Mouse (Mus musculus): Measurements from ENCODE around the gene Eno2. TPM values are rescaled to one million over a fixed set of nuclear protein-coding genes. Genes with fewer than 3 reads are reported as not detected.

The Eno2 gene
- polyA plus RNA-seq, 1 experiment: 5.3 TPM

DNA sequence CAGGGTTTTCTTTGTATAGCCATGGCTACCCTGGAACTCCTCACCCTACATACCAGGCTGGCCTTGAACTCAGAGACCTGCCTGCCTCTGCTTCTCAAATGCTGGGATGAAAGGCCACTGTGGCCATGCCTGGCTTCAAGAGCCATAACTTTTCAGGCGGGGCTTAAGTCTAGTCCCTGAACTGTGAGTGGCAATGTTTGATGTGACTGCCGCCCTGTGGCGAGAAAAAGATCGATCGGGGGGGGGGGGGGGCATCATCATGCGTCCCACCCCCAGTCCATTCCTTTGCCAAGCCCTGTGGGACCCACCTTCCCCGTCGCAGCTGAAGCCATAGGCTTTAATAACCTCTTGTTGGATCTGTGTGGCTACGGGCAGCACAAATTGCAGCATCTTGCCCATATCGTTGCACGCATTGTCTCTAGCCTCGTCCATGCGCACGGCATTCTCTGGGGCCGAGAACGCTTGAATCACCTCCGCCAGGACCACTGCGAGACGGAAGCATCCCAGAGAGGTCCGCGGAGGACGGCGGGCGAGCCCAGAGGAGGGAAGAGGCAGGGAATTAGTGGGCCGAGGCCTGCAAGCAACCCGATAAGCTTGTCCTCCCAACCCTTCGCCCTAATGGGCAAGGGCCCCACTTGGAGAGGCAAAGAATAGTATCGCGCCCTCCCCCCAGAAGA, 29.1 kb downstream of the Eno2 start:
- DNase-seq (ENCODE audit: low read depth): no peak

DNA sequence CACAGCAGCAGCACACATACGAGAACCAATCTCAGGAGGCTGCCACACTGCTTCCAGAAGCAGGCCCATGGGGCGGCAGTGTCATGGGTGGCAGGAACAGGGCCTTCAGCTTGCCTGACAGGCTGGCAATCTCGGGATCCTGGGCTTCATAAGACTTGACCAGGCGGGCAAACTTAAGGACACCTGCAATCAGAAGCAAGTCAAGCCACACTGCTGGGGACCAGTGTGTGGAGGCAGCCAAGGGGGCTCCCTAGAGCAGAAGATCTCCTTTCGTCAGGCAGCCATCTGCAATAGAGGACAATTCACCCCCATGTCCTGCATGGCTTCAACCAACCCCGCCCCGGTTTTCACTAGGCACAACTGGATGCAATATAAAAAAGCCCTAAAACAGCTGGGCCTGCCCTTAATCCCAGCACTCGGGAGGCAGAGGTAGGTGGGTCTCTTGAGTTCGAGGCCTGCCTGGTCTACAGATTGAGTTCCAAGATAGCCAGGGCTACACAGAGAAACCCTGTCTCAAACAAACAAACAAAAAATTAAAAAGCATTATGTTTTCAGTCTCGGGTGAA, 30.2 kb downstream of the Eno2 start:
- no peak for DNase-seq (ENCODE audit: low read depth)

DNA sequence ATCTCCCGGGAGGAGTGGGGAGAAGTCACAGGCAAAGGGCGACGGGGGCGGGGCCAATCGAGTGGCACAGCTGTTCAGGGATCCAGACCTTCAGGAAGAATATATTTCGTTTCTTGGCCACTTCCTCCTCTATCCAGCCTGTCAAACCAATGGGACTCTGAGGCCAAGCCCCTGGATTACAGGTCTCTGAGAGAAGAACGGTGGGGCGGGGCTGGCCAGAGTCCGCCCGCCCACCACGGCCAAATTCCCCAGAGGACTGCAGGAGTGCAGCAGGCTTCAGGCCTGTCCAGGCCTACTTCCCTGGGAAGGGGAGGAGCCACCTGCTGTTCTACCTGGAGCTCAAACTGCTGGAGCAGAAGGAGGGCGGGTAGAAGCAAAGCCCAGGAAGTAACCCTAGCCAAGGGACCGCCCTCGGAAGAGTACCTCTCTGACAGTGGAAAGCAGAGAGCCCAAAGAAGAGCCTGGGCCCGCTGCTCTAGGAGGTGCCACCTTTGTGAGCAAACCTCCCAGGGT, 30.9 kb downstream of the Eno2 start, which contains the start of gene Ptpn6:
Gene Ptpn6 (minus strand): TSS at position 204 of the 513 bp plus-strand sequence.
- no peak for DNase-seq (ENCODE audit: low read depth)

DNA sequence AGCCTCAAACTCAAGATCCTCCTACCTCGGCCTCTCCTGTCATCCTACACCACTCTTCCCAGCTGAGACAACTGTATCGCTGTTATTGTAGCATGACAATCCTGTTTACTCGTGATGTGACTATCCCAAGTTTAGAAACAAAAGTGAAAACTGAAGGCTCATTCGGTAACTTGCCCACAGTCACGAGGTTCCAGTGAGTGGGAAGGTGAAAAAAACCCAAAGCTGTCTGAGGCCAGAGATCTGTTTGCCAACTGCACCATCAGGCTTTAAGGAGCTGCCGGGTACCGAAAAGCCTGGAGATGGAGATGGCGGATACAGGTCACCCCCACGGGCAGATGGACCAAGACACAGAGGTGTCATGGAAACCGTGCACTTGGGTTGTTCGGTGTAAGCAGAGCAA, 32.4 kb downstream of the Eno2 start:
- no peak for DNase-seq (ENCODE audit: low read depth)

DNA sequence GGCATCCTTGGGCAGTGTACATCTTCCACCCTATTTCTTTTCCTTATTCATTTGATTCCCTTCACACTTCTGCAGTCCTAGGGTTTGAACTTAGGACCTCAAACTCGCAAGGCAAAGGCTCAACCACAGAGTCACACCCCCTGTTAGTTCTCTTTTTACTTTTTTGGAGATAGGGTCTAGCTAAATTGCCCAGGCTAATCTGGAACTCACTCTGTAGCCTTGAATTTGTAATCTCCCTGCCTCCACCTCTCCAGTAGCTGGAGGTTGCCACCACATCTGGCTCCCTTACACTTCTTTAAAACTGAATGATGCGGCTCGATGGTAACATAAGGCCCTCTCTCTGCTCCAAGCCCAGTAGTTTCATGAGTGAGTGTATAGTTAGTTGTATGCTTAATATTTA, 35.1 kb downstream of the Eno2 start:
- no peak for DNase-seq (ENCODE audit: low read depth)

DNA sequence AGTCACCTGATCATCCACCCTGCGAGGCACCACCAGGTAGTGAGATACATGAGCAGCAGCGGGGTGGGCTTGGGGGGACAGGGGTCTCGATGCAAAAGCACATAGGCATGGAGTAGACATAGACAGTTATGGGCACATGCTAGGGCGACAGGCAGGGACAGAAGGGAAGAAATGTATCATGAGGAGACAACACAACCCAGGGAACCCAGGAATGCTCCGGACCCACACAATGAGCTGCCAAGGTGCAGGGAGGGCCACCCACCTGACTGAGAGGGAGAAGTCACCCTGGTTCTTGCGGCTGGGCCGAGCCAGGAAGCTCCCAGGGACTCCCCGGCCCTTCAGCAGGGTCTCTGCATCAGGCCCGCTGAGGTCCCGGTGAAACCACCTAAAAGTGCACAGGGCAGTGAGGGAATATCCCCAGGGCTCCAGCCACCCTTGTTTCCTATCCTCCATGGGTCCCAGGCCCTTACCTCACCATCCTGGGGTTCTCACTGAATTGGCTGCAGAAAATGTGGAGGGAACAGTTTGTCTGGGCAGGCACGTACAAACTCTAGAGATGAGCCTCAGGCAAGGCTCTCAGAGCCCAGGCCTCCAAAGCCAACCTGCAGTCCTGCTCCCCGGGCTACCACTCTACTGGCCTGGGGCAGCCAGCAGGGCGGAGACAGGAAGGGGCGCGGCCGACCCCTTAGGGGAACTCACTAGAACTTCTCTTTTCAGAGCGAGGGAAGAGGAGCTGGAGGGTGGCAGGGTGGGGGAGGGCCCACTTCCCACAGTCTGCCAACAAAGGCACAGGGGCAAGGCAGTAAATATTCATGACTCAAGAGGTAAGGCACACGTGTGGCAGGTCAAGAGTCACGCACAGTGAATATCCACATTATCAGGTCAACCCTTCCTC, 36.8 kb downstream of the Eno2 start:
- no peak for DNase-seq (ENCODE audit: low read depth)

DNA sequence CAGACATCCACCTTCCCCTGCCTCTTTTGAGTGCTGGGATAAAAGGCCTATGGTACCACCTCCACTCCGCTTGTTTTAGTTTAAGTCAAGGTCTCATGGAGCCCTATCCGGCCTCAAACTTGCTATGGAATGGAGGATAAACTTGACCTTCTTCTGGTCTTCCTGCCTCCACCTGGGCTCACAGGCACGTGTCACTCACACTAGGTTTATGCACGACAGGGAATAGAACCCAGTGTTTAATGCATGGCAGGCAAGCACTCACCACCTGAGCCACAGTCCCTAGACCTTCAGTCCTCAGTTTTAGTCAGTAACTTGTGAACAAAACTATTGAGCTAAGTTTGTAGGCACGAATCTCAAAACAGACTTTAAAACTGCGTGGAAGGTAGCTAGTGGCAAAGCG, 38.4 kb downstream of the Eno2 start:
- DNase-seq (ENCODE audit: low read depth): no peak

DNA sequence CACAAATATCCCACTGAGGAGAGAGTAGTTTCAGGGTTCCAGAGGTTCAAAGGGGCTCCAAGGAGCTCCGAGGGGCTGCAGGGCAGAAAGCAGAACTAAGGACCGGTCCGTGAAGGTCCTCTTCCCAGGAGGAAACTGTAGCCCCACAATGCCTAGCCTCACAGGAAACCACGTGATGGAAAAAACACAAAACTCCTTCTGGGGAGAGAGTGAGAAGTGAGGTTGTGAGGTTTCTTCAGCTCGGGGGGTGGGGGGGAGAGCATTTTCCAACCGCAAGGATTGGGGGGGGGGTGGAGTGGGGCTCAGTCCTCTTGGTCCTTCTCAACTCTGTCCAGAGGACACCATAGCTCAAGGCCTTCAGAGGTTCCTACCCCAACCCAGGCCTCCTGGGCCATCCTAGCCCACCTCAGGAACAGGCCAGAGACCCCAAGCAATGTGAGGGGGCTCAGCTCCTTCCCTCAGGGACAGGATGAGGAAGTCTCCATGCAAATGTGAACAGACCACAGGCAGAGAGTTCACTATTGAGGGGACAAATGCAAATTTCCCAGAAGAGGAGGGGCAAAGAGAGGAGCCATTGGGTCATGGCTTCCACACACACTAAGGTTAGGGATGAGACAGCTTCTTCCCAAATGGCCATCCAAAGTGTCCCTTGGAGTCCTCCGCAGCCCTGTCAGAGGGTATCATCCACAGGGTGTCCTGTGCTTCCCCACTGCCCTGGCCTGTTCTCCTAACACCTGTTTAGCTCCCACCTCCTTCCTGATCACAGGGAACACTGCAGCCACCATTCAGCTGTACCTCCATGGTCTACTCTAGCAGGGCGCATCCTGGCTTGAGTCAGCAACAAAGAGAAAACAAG, 39.4 kb downstream of the Eno2 start:
- DNase-seq (ENCODE audit: low read depth): no peak

DNA sequence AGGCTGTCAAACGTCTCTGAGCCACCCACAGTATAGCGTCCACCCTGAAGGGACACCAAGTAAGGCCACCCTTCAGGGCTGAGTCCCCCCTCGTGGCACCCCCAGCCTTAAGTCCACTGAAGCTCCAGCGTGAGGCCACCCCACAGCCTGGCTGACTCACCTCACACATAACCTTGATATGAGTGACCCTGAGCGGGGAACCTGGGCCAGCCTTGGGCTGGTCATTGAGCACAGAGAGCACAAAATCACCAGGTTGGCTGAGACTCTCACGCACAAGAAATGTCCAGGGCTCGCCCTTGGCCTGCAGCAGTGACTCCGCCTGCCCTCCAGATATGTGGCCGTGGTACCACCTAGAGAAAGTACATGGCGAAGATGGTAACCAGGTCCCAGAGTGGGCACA, 40.9 kb downstream of the Eno2 start:
- no peak for DNase-seq (ENCODE audit: low read depth)

DNA sequence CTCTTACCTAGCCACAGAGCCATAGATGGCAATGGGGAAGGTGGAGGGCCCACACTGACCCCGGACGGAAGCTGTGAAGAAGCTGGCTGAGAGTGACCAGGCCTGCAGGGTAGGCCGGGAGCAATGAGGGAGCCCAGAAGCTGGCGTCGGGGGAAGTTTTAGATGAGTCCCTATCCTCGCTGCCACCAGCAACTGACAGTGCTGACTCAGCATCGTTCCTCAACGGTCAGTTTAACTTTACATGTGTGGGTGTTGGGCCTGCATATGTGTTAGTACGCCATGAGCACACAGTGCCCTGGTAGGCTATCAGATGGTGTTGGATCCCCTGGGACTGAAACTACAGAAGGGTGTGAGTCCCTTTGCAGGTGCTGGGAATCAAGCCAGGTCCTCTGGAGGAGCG, 45.0 kb downstream of the Eno2 start:
- no peak for DNase-seq (ENCODE audit: low read depth)

DNA sequence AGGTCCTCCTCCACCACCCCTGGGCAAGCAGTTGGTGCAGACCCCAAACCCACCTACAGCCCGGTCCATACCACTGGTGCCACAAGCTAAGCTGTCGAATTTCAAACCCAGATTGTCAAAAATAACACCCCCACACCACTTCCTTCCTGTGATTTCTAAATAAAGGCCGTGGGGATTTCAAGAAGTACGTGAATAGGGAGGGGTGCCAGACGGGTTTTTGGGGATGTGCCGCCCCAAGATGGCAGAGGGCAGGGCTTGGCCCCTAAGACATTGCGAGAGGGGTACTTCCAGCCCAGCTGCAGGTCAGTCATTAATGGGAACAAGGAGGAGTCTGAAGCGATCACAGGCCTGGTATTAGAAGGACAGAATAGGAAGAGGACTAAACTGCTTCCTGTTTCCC, 45.9 kb downstream of the Eno2 start:
- DNase-seq (ENCODE audit: low read depth): no peak

DNA sequence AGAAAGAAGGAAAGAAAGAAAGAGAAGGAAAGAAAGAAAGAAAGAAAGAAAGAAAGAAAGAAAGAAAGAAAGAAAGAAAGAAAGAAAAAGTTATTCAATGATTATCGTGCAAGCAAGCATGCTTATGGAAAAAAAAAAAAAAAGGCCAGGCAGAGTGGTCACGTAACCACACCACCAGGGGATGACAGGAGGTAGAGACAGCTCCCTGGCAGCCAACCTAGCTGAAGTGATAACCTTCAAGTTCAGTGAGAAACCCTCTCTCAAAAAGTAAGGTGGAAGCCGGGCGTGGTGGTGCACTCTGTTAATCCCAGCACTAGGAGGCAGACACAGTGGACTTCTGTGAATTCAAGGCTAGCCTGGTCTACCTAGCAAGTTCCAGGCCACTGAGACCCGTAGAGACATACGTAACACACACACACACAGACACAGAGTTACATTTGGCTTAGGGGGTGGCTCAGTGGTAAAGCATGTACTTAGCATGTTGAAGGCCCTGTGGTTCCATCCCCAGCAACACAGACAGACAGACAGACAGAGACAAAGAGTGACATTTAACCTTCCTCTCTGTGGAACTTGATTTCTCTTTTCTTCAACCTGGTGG, 46.5 kb downstream of the Eno2 start:
- DNase-seq (ENCODE audit: low read depth): no peak

DNA sequence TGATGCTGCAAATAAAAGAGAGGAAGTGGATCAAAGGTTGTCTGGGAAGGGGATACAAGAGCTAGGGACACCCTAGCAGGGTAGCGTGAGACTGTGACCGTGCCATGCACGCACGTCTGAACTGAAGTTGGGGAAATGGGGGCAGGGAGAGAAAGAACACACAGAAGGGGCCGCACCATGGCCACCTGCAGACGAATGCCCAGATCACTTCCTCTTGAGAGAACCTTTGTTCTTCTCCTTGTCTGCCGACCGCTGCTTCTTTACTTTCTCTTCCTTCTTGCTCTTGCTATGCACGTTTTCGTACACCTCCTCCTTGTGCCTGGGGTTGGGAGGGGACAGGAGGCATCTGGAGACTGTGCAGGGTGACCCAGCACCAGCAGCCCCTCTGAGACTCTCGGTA, 48.6 kb downstream of the Eno2 start:
- DNase-seq (ENCODE audit: low read depth): no peak

DNA sequence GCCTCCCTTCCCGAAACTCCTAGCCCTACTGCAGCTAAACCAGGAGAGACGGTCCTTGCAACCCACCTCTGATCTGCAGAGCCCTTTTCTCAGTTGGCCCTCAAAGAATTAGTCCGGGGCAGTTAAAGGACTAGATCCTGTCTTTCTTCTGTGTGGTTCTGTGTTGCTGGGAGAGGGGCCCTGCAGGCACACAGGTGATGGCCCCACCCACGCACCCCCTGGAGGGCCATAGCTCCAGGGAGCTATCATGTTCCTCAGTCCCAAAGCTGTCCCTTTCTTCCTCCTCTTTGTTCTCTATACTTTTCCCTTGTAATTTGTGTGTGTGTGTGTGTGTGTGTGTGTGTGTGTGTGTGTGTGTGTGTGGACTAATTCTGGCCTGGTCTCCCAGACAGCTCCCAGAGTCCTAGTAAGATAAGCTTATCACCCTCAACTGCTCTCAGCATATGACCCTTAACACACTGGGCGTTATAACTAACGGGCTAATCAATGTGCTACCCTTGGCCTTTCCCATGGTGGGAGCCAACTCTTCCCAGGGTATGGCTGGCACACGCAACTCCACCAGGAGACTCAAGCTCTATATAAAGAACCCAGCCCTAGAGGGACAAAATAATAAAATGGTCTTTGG, 50.0 kb downstream of the Eno2 start:
- DNase-seq (ENCODE audit: low read depth): no peak

DNA sequence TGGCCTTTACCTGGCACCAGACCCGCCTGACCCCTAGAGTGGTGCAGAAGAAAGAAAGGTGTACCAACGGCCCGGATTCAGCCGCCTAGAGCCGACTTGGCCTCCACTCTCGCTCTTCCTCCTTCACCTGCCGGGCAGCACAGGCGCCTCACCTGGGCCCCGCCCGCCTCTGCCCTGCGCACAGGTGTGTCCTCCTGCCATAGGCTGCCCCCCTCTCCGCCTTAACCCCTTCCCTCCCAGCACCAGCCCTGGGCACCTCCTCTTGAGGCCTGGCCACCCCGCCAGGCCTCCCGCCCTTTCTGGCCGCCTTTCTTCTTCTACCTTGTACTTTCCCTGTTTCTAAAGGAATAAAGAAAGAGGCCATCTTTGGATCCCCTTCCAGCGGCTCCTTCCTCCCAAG, 50.8 kb downstream of the Eno2 start:
- DNase-seq (ENCODE audit: low read depth): no peak

DNA sequence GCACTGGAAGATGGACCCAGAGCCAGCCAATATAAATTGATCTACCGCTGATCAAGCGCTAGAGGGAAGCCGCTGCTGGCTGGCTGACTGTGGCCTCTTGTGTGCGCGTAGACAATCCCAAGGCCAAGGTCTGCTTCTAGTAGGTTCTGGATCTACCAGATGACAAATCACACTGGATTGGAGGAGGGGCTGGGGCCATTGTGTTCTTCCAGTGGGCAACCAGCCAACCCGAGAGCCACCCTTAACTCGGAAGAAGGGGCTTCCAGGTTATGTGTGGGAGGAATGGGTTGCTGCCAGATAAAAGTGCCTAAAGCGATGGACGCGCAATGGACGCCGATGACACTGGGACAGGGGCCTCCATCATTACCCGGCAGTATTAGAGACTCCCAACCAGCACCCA, 51.5 kb downstream of the Eno2 start:
- DNase-seq (ENCODE audit: low read depth): no peak

DNA sequence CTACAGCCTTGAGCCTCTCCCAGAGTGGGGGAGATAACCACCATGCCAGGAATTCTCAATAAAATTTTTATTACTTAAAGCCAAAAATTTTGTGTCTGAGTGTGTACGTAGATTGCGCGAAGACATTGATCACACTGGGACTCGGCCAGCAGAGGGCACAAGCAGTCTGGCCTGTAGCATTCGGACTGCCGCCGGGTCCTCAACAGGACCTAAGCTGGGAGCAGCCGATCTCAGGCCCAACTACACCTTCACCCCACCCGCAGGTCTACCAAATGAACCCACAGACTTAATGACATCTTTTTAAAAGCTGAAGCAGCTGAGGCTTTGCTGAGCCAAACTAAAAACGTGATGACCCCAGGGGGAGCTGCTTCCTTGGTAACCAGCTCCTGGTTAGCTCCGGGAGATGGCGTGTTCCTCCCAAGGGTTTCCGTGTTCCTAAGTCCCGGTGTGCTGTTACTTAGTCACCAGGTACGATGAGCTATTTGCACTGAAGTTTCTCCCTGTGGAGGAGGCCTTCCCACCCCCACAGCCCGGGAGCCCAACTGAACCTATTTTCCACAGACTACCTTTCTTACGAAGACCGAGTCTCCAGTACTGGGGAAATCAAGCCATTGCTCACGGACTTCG, 52.5 kb downstream of the Eno2 start:
- DNase-seq (ENCODE audit: low read depth): no peak

DNA sequence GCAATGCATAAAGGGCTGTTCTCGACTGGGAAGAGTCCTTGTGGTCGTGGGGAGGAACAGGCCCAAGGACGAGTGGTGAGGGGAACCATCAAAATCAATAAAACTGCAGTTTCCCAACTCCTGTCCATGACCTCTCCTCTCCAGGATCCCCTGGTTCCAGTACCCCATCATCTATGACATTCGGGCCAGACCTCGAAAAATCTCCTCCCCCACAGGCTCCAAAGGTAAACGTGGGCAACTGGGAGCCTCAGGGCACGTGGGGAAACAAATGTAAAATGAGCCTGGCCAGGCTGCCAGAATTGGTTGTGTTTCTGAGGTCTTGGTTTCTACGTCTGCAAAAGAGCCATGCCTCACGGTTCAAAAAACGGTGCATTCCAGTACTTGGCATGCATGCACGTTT, 56.6 kb downstream of the Eno2 start:
- DNase-seq (ENCODE audit: low read depth): no peak

DNA sequence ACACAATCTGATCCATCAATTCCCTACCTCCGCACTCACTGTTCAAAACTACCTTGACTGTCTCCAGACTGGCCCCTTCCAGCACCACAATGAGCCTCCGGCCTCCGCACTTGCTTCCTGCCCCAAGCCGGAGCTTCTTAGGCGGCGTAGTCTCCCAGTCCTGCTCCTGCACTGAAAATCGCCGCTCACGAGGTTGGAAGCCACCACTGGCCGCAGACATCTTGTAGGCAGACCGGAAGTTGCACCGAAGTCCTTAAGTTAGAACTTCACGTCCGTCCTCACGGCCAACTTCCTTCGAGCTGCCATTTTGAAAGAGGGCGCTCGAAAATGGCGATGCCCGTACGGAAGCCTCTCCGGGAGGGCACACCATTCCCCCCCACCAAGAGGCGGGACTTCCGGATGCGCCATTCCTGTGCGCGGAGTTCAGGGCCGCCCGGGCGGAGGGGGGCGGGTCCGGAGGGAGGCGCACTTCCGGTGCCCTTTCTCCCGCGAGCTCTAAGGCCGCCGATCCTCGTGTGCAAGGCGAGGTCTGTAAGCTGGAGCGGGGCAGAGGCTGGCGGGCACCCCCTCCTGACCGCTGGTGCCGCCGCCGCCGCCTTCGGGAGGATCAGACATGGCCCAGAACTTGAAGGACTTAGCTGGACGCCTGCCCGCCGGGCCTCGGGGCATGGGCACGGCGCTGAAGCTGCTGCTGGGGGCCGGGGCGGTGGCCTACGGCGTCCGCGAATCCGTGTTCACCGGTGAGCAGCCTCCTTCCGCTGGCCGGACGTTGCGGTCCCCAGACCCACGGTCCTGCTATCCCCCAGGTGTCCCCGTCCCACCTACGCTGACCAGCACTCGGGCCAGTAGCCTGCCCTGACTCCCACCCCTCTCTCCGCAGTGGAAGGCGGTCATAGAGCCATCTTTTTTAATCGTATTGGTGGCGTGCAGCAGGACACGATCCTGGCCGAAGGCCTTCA, 57.4 kb downstream of the Eno2 start, which contains the start of the genes Emg1 and Phb2:
Gene Emg1 (minus strand): TSS at position 355 of the 959 bp plus-strand sequence.
Gene Phb2 (plus strand): TSS at position 513 of the 959 bp plus-strand sequence.
- DNase-seq (ENCODE audit: low read depth): peak; percentile 82

Data from gonadal fat pad, adult 2 months (tissue).